Mouse (Mus musculus): ENCODE measurements around the gene Sprr2b. TPM values are rescaled to one million over a fixed set of nuclear protein-coding genes. Genes with fewer than 3 reads are reported as not detected.

Gene Sprr2b
- polyA plus RNA-seq, 1 experiment from 2014 or later = not detected

- H3K4me1 ChIP-seq = no peaks in the 10 kb centered on the region
Measured at GRCm38 (mm10) chr3:92361619-92362018, 45.2 kb downstream of the Sprr2b start.

GRCm38 (mm10) chr3:92364887-92365286 is 48.5 kb downstream of the Sprr2b start, which contains the start of gene Sprr2f:
TSS of gene Sprr2f (plus strand) at chr3:92365187.
- H3K4me1 ChIP-seq = no peaks in the 10 kb centered on the region
- H3K27ac ChIP-seq = no peak within 1 kb of the TSS
- no peak within 1 kb of the TSS for H3K9ac ChIP-seq
- no peak for ATAC-seq
- no peaks in the 10 kb centered on the region for H3K36me3 ChIP-seq (ENCODE audit: poor library complexity, severe bottlenecking)
- H3K9me3 ChIP-seq (replicated peaks) = no peaks in the 10 kb centered on the region
- no peak within 1 kb of the TSS for H3K4me3 ChIP-seq
- no peaks in the 10 kb centered on the region for H3K27me3 ChIP-seq
- 70% methylated on average over 3 of the region's 3 CpGs for WGBS
- H3K4me2 ChIP-seq = no peak within 1 kb of the TSS

More at GRCm38 (mm10) chr3:92361619-92362018, 45.2 kb downstream of the Sprr2b start:
- no peaks in the 10 kb centered on the region for H3K27me3 ChIP-seq
- no peak for ATAC-seq
- H3K4me2 ChIP-seq = no peak overlapping the region
- no peaks in the 10 kb centered on the region for H3K36me3 ChIP-seq (ENCODE audit: poor library complexity, severe bottlenecking)
- no peak overlapping the region for H3K27ac ChIP-seq
- H3K9me3 ChIP-seq (replicated peaks) = no peaks in the 10 kb centered on the region
- H3K9ac ChIP-seq = no peak overlapping the region
- H3K4me3 ChIP-seq = no peak overlapping the region

Other genes with a start within 250 kb of the Sprr2b start
- 0.81 and 1.3 TPM in 2 replicates for gene Lor, start 233.5 kb upstream of the Sprr2b start, polyA plus RNA-seq (2015; fragmentation: Nextera tagmentation; extraction: Ambion mirVana)
- gene Prr9, start 192.7 kb upstream of the Sprr2b start, polyA plus RNA-seq (2015; fragmentation: Nextera tagmentation; extraction: Ambion mirVana) = not detected in 2 replicates
- gene Lelp1, start 173.9 kb upstream of the Sprr2b start, polyA plus RNA-seq (2015; fragmentation: Nextera tagmentation; extraction: Ambion mirVana) = not detected in 2 replicates
- not detected in 2 replicates for gene Sprr2a1, start 100.8 kb upstream of the Sprr2b start, polyA plus RNA-seq (2015; fragmentation: Nextera tagmentation; extraction: Ambion mirVana)
- gene Sprr2a2, start 100.7 kb upstream of the Sprr2b start, polyA plus RNA-seq (2015; fragmentation: Nextera tagmentation; extraction: Ambion mirVana) = not detected in 2 replicates
- not detected in 2 replicates for gene Sprr2a3, start 31.2 kb upstream of the Sprr2b start, polyA plus RNA-seq (2015; fragmentation: Nextera tagmentation; extraction: Ambion mirVana)
- not detected in 2 replicates for gene Sprr2d, start 22.5 kb downstream of the Sprr2b start, polyA plus RNA-seq (2015; fragmentation: Nextera tagmentation; extraction: Ambion mirVana)
- not detected in 2 replicates for gene Sprr2e, start 35.5 kb downstream of the Sprr2b start, polyA plus RNA-seq (2015; fragmentation: Nextera tagmentation; extraction: Ambion mirVana)
- gene Sprr2f, start 48.6 kb downstream of the Sprr2b start, polyA plus RNA-seq (2015; fragmentation: Nextera tagmentation; extraction: Ambion mirVana) = not detected in 2 replicates
- gene Sprr2h, start 69.1 kb downstream of the Sprr2b start, polyA plus RNA-seq (2015; fragmentation: Nextera tagmentation; extraction: Ambion mirVana) = not detected in 2 replicates
- not detected in 2 replicates for gene Sprr2i, start 91.4 kb downstream of the Sprr2b start, polyA plus RNA-seq (2015; fragmentation: Nextera tagmentation; extraction: Ambion mirVana)
- not detected in 2 replicates for gene Sprr2j-ps, start 101.5 kb downstream of the Sprr2b start, polyA plus RNA-seq (2015; fragmentation: Nextera tagmentation; extraction: Ambion mirVana)
- 10.3 and 12.2 TPM in 2 replicates for gene Gm9774, start 112.8 kb downstream of the Sprr2b start, polyA plus RNA-seq (2015; fragmentation: Nextera tagmentation; extraction: Ambion mirVana)
- gene Sprr2k, start 116.0 kb downstream of the Sprr2b start, polyA plus RNA-seq (2015; fragmentation: Nextera tagmentation; extraction: Ambion mirVana) = not detected in 2 replicates
- not detected in 2 replicates for gene Sprr1b, start 122.2 kb downstream of the Sprr2b start, polyA plus RNA-seq (2015; fragmentation: Nextera tagmentation; extraction: Ambion mirVana)
- not detected in 2 replicates for gene Sprr3, start 142.1 kb downstream of the Sprr2b start, polyA plus RNA-seq (2015; fragmentation: Nextera tagmentation; extraction: Ambion mirVana)
- gene Sprr1a, start 169.3 kb downstream of the Sprr2b start, polyA plus RNA-seq (2015; fragmentation: Nextera tagmentation; extraction: Ambion mirVana) = not detected in 2 replicates
- not detected in 2 replicates for gene Sprr4, start 183.9 kb downstream of the Sprr2b start, polyA plus RNA-seq (2015; fragmentation: Nextera tagmentation; extraction: Ambion mirVana)
- gene 2310046K23Rik, start 217.9 kb downstream of the Sprr2b start, polyA plus RNA-seq (2015; fragmentation: Nextera tagmentation; extraction: Ambion mirVana) = not detected in 2 replicates